Mouse (Mus musculus): ENCODE results near the gene Mylk. TPM values are rescaled to one million over a fixed set of nuclear protein-coding genes. Genes with fewer than 3 reads are reported as not detected.

Gene Mylk
- total and polyA plus RNA-seq, 3 experiments, result 0.04 to 0.10 TPM; not detected in 1

GRCm38 (mm10) chr16:35047272-35047969 is 302.4 kb downstream of the Mylk start:
- dilution Hi-C loops (cut with MboI; ENCODE audit: extremely low pct_ligation_motif_present, extremely low pct_unique_long_range_greater_than_20kb, low sequenced_read_pairs), result no loop called here

GRCm38 (mm10) chr16:35051066-35051465 is 306.1 kb downstream of the Mylk start:
- dilution Hi-C loops (cut with MboI; ENCODE audit: extremely low pct_ligation_motif_present, extremely low pct_unique_long_range_greater_than_20kb, low sequenced_read_pairs), result no loop called here
- Histone ChIP-seq H3K79me2 (replicated peaks; ENCODE audit: control insufficient read depth, extremely low read depth, insufficient read depth, poor library complexity, severe bottlenecking) (no peaks in the 10 kb centered on the region), H3K27ac (ENCODE audit: insufficient read depth, low read depth) (no peak overlapping the region), H3K27me3 (replicated peaks) (no peaks in the 10 kb centered on the region), H3K4me1 (ENCODE audit: control insufficient read depth in 1 of 2, insufficient read depth in 2 of 2) (peaks cover 7 to 77% of the 10 kb centered on the region in 2 experiments), H3K9me3 (replicated peaks; ENCODE audit: low read length) (no peaks in the 10 kb centered on the region), H3K36me3 (replicated peaks in 1 of 2; ENCODE audit: control insufficient read depth in 1 of 2, insufficient read depth in 1 of 2, low read length in 1 of 2) (peaks cover 36 to 79% of the 10 kb centered on the region in 2 experiments), H3K4me3 (replicated peaks in 1 of 3; ENCODE audit: low read depth in 2 of 3, low read length in 2 of 3, poor library complexity in 1 of 3) (no peak overlapping the region), H3K4me2 (ENCODE audit: insufficient read depth, low read depth, poor library complexity, severe bottlenecking) (no peak overlapping the region), H3K9ac (ENCODE audit: insufficient read depth, low read depth) (no peak overlapping the region)
- no peak for TF ChIP-seq MEF2A (IDR thresholded peaks at IDR 0.05; ENCODE audit: borderline replicate concordance, low read depth, low read length)
- TF ChIP-seq ELF1 (IDR thresholded peaks at IDR 0.05; ENCODE audit: low read depth, low read length), result no peak
- no peak for TF ChIP-seq RCOR1 (conservative IDR thresholded peaks at IDR 0.05; ENCODE audit: low read depth, low read length)
- no peak for TF ChIP-seq POLR2A (IDR thresholded peaks at IDR 0.05; ENCODE audit: low read depth, low read length)
- no peak for TF ChIP-seq USF1 (IDR thresholded peaks at IDR 0.05; ENCODE audit: low read depth, low read length)
- no peak for TF ChIP-seq USF2 (conservative IDR thresholded peaks at IDR 0.05; ENCODE audit: low read depth, low read length)
- TF ChIP-seq E2F4 (IDR thresholded peaks at IDR 0.05; ENCODE audit: insufficient replicate concordance, low read depth, low read length), result no peak
- TF ChIP-seq MAX (IDR thresholded peaks at IDR 0.05; ENCODE audit: low read length), result no peak
- TF ChIP-seq TBP (conservative IDR thresholded peaks at IDR 0.05; ENCODE audit: low read depth, low read length), result no peak
- TF ChIP-seq RAD21 (IDR thresholded peaks at IDR 0.05; ENCODE audit: low read depth, low read length), result no peak
- no peak for TF ChIP-seq CHD2 (IDR thresholded peaks at IDR 0.05; ENCODE audit: low read length)
- no peak for DNase-seq (ENCODE audit: extremely low read depth)
- in situ Hi-C loops (cut with MboI; ENCODE audit: low pct_ligation_motif_present, low pct_unique_long_range_greater_than_20kb, low sequenced_read_pairs), result no loop called here

More at GRCm38 (mm10) chr16:35047272-35047969, 302.4 kb downstream of the Mylk start:
- H3K9me3 ChIP-seq (replicated peaks; ENCODE audit: low read length), result no peaks in the 10 kb centered on the region
- peaks cover 0 to 54% of the 10 kb centered on the region in 2 experiments; a peak in 2 of 4 replicates for H3K4me1 ChIP-seq (ENCODE audit: control insufficient read depth in 1 of 2, insufficient read depth in 2 of 2)
- no peak overlapping the region for H3K9ac ChIP-seq (ENCODE audit: insufficient read depth, low read depth)
- H3K4me2 ChIP-seq (ENCODE audit: insufficient read depth, low read depth, poor library complexity, severe bottlenecking), result no peak overlapping the region
- H3K79me2 ChIP-seq (replicated peaks; ENCODE audit: control insufficient read depth, extremely low read depth, insufficient read depth, poor library complexity, severe bottlenecking), result no peaks in the 10 kb centered on the region; the same call in 1 of the 2 replicates
- in situ Hi-C loops (cut with MboI; ENCODE audit: low pct_ligation_motif_present, low pct_unique_long_range_greater_than_20kb, low sequenced_read_pairs), result no loop called here
- DNase-seq (ENCODE audit: extremely low read depth), result no peak
- peaks cover 34 to 89% of the 10 kb centered on the region in 2 experiments for H3K36me3 ChIP-seq (replicated peaks in 1 of 2; ENCODE audit: control insufficient read depth in 1 of 2, insufficient read depth in 1 of 2, low read length in 1 of 2)
- H3K27me3 ChIP-seq (replicated peaks), result no peaks in the 10 kb centered on the region
- H3K4me3 ChIP-seq (replicated peaks in 1 of 3; ENCODE audit: low read depth in 2 of 3, low read length in 2 of 3, poor library complexity in 1 of 3), result no peak overlapping the region
- no peak overlapping the region for H3K27ac ChIP-seq (ENCODE audit: insufficient read depth, low read depth)
- TF ChIP-seq JUN (IDR thresholded peaks at IDR 0.05; ENCODE audit: insufficient read depth, low read depth, low read length) (no peak), USF2 (conservative IDR thresholded peaks at IDR 0.05; ENCODE audit: low read depth, low read length) (no peak), MYC (IDR thresholded peaks at IDR 0.05; ENCODE audit: low read depth, low read length) (no peak), MXI1 (IDR thresholded peaks at IDR 0.05; ENCODE audit: low read depth, low read length) (no peak), CHD1 (IDR thresholded peaks at IDR 0.05; ENCODE audit: low read depth, low read length) (no peak), ZNF384 (IDR thresholded peaks at IDR 0.05; ENCODE audit: low read depth, low read length) (no peak), PAX5 (IDR thresholded peaks at IDR 0.05; ENCODE audit: low read length) (no peak), BHLHE40 (IDR thresholded peaks at IDR 0.05; ENCODE audit: low read depth, low read length) (no peak), CHD2 (IDR thresholded peaks at IDR 0.05; ENCODE audit: low read length) (no peak), MAFK (IDR thresholded peaks at IDR 0.05; ENCODE audit: insufficient replicate concordance, low read length) (no peak), RAD21 (IDR thresholded peaks at IDR 0.05; ENCODE audit: low read depth, low read length) (no peak), USF1 (IDR thresholded peaks at IDR 0.05; ENCODE audit: low read depth, low read length) (no peak)

Other genes with a start within 250 kb of the Mylk start
- gene Kalrn, start 171.7 kb upstream of the Mylk start, total RNA-seq (2012; rRNA removed), result 0.08 TPM in 2 replicates
- 0.05 TPM in 1 of 2 replicates, not detected in the other for gene Kalrn, start 171.7 kb upstream of the Mylk start, total RNA-seq (2014; rRNA removed)
- 0.03 and 0.09 TPM in 2 replicates for gene Kalrn, start 171.7 kb upstream of the Mylk start, polyA plus RNA-seq (2012; ENCODE audit: insufficient read length, low read depth)
- not detected in 2 replicates for gene Ropn1, start 95.3 kb upstream of the Mylk start, total RNA-seq (2012; rRNA removed)
- not detected in 2 replicates for gene Ropn1, start 95.3 kb upstream of the Mylk start, total RNA-seq (2014; rRNA removed)
- not detected in 2 replicates for gene Ropn1, start 95.3 kb upstream of the Mylk start, polyA plus RNA-seq (2012; ENCODE audit: insufficient read length, low read depth)
- gene Ccdc14, start 54.6 kb upstream of the Mylk start, total RNA-seq (2012; rRNA removed), result 11.6 and 12.8 TPM in 2 replicates
- 18.5 and 20.7 TPM in 2 replicates for gene Ccdc14, start 54.6 kb upstream of the Mylk start, total RNA-seq (2014; rRNA removed)
- 17.9 and 18.9 TPM in 2 replicates for gene Ccdc14, start 54.6 kb upstream of the Mylk start, polyA plus RNA-seq (2012; ENCODE audit: insufficient read length, low read depth)

Data from CH12.LX (cell line).